Mouse (Mus musculus): Measurements from ENCODE around the gene Osbpl6.

DNA sequence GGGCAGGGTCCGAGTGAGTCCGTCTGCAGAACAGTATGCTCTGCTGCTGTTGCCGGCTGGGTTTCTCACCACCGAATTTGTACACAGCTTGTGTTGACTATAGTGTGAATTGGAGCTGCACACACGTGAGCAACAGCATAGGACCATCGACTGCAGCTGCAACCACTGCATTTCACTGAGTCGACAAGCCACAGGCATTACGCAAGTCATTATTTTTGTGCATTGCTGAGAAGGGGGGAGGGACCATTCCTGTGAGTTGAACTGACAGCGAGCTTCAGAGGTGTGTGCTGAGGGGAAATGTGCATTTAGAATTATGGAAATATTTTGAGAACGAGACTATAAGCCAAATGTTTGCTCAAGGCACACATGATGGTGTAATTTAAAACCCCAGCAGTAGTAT, 165.2 kb downstream of the Osbpl6 start:
- TF ChIP-seq CTCF (IDR thresholded peaks at IDR 0.05; ENCODE audit: extremely low read depth, insufficient read depth, insufficient read length, insufficient replicate concordance): no peak
- TF ChIP-seq POLR2A (IDR thresholded peaks at IDR 0.05; ENCODE audit: low read depth, low read length): no peak

All from spleen, adult 2 months (tissue).